Mouse (Mus musculus) stomach, postnatal 0 days (tissue): ENCODE data around the gene AC109138.7. TPM values are rescaled to one million over a fixed set of nuclear protein-coding genes. Genes with fewer than 3 reads are reported as not detected.

ENCODE experiments used
- ATAC-seq: fragments of 200-750 bp; cut with Nextera tagmentation; 2 replicates; pipeline ENCODE4 v1.8.0; 2017; ENCODE audit not compliant: low FRiP score, low TSS enrichment
- DNase-seq: peaks from one replicate; pipeline ENCODE4 v3.0.0-alpha.2; 2016; ENCODE audit warnings: low spot score
- H3K27ac ChIP-seq: fragments of 300-500 bp; sonication (generic); replicated peaks from 2 replicates; pipeline ENCODE4 v1.5.1; 2014; ENCODE audit warnings: mild to moderate bottlenecking, control low read depth
- H3K27me3 ChIP-seq: fragments of 300-500 bp; sonication (generic); 2 replicates; pipeline ENCODE4 v1.6.1; 2014; ENCODE audit warnings: low read length; ENCODE audit not compliant: control insufficient read depth, insufficient read depth
- H3K36me3 ChIP-seq: fragments of 300-500 bp; sonication (generic); 2 replicates; pipeline ENCODE4 v1.6.1; 2014; ENCODE audit warnings: low read length, mixed read lengths; ENCODE audit not compliant: control insufficient read depth, insufficient read depth
- H3K4me1 ChIP-seq: fragments of 300-500 bp; sonication (generic); replicated peaks from 2 replicates; pipeline ENCODE4 v1.6.1; 2014; ENCODE audit warnings: antibody characterized with exemption; ENCODE audit not compliant: control insufficient read depth, insufficient read depth
- H3K4me2 ChIP-seq: fragments of 300-500 bp; sonication (generic); replicated peaks from 2 replicates; pipeline ENCODE4 v1.6.1; 2014; ENCODE audit warnings: low read depth, mild to moderate bottlenecking, control low read depth, moderate library complexity
- H3K4me3 ChIP-seq: fragments of 300-500 bp; sonication (generic); 2 replicates; pipeline ENCODE4 v1.5.1; 2014; ENCODE audit warnings: low read depth, low read length, control low read depth
- H3K9ac ChIP-seq: fragments of 300-500 bp; sonication (generic); 2 replicates; pipeline ENCODE4 v1.6.1; 2014; ENCODE audit warnings: mild to moderate bottlenecking, low read length, control low read depth, mixed read lengths
- H3K9me3 ChIP-seq: fragments of 300-500 bp; sonication (generic); 2 replicates; pipeline ENCODE4 v1.6.1; 2016; ENCODE audit warnings: low read length; ENCODE audit not compliant: control insufficient read depth
- CTCF ChIP-seq: IDR thresholded peaks from 2 replicates; pipeline ENCODE4 v1.5.1; 2016; ENCODE audit warnings: antibody characterized with exemption, low read depth, mild to moderate bottlenecking, moderate library complexity
- EP300 ChIP-seq: optimal IDR thresholded peaks from 2 replicates; pipeline ENCODE3; 2016; ENCODE audit warnings: antibody characterized with exemption
- WGBS: fragments of 180-500 bp; shearing (Covaris S2); extraction: QIAGEN DNeasy Blood & Tissue Kit; methylation state at CpG from one replicate; pipeline ENCODE4 v1.1.7; 2014; 5-methylcytosine and 5-hydroxymethylcytosine counted together
- polyA plus RNA-seq: library from polyadenylated mRNA; unstranded; fragments of >200 nt; fragmentation: Nextera tagmentation; extraction: Ambion mirVana; gene quantifications from 2 replicates; pipeline ENCODE4 v1.2.1, GENCODE M21; 2015

The AC109138.7 gene
- polyA plus RNA-seq, 1 experiment from 2014 or later = not detected

- no peak overlapping the region for H3K9ac ChIP-seq
- no peaks in the 10 kb centered on the region; the same call in 1 of the 2 replicates for H3K27me3 ChIP-seq
- H3K4me1 ChIP-seq = peaks cover 2% of the 10 kb centered on the region
- no peak overlapping the region for H3K27ac ChIP-seq
- TF ChIP-seq EP300 (no peak), CTCF (no peak)
- DNase-seq (no peak), ATAC-seq (no peak)
- no peak overlapping the region for H3K4me2 ChIP-seq
- H3K36me3 ChIP-seq = no peaks in the 10 kb centered on the region
- WGBS = 60% methylated on average over 4 of the region's 4 CpGs
- H3K9me3 ChIP-seq = no peaks in the 10 kb centered on the region
- no peak overlapping the region for H3K4me3 ChIP-seq
Observed at GRCm38 (mm10) chr19:4211891-4212588, 2.1 kb upstream of the AC109138.7 start.

GRCm38 (mm10) chr19:4213524-4213974, 608 bp upstream of the AC109138.7 start:
- Histone ChIP-seq H3K27me3 (no peaks in the 10 kb centered on the region; the same call in 1 of the 2 replicates), H3K4me3 (peak overlapping the region; percentile 79), H3K27ac (peak overlapping the region; percentile 93), H3K4me2 (peak overlapping the region; percentile 97), H3K36me3 (no peaks in the 10 kb centered on the region), H3K9me3 (no peaks in the 10 kb centered on the region), H3K4me1 (peaks cover 4% of the 10 kb centered on the region), H3K9ac (peak overlapping the region; percentile 91)
- ATAC-seq (peak; percentile 28), DNase-seq (peak; percentile 55)
- TF ChIP-seq CTCF (no peak), EP300 (no peak)
- 12% methylated on average over 9 of the region's 9 CpGs for WGBS

GRCm38 (mm10) chr19:4214771-4215450, 754 bp downstream of the AC109138.7 start:
- TF ChIP-seq CTCF (no peak), EP300 (no peak)
- Histone ChIP-seq H3K4me3 (peak overlapping the region; percentile 79), H3K9me3 (no peaks in the 10 kb centered on the region), H3K27ac (peak overlapping the region; percentile 93), H3K36me3 (no peaks in the 10 kb centered on the region), H3K4me1 (peaks cover 4% of the 10 kb centered on the region), H3K27me3 (no peaks in the 10 kb centered on the region; the same call in 1 of the 2 replicates), H3K4me2 (peak overlapping the region; percentile 97), H3K9ac (peak overlapping the region; percentile 91)
- WGBS = 0% methylated on average over 35 of the region's 81 CpGs
- DNase-seq = peak; percentile 58
- peak; percentile 18 for ATAC-seq

- Histone ChIP-seq H3K9me3 (no peaks in the 10 kb centered on the region), H3K36me3 (no peaks in the 10 kb centered on the region), H3K4me3 (peak overlapping the region; percentile 79), H3K27ac (peak overlapping the region; percentile 93), H3K27me3 (no peaks in the 10 kb centered on the region; the same call in 1 of the 2 replicates), H3K4me2 (peak overlapping the region; percentile 97), H3K9ac (peak overlapping the region; percentile 91), H3K4me1 (peaks cover 9% of the 10 kb centered on the region)
- no peak for TF ChIP-seq EP300
- 3% methylated on average over 19 of the region's 21 CpGs for WGBS
- ATAC-seq (no peak), DNase-seq (no peak)
Observed at GRCm38 (mm10) chr19:4215451-4215840, 1.3 kb downstream of the AC109138.7 start.

GRCm38 (mm10) chr19:4216041-4216685, 2.0 kb downstream of the AC109138.7 start:
- H3K4me1 ChIP-seq = peaks cover 14% of the 10 kb centered on the region
- H3K27me3 ChIP-seq = no peaks in the 10 kb centered on the region; the same call in 1 of the 2 replicates
- 21% methylated on average over 14 of the region's 14 CpGs for WGBS
- DNase-seq (peak; percentile 57), ATAC-seq (no peak)
- no peak overlapping the region for H3K4me3 ChIP-seq
- H3K36me3 ChIP-seq = no peaks in the 10 kb centered on the region
- H3K4me2 ChIP-seq = peak overlapping the region; percentile 97
- peak overlapping the region; percentile 71 for H3K27ac ChIP-seq
- H3K9me3 ChIP-seq = no peaks in the 10 kb centered on the region
- H3K9ac ChIP-seq = no peak overlapping the region
- TF ChIP-seq EP300 = no peak
- peak; percentile 71 for TF ChIP-seq CTCF
